In genomic region chr7:30564970-30565571, GRCm38 (mm10) we compare ENCODE assay signal across 11 mouse cellular contexts. TPM values are rescaled to one million over a fixed set of nuclear protein-coding genes. Genes with fewer than 3 reads are reported as not detected.
DNase-seq lines count a peak whose midpoint lies in the region; ATAC-seq and TF ChIP-seq lines count a peak whose summit lies in the region.
"Had no signal": no experiment of that assay in that cellular context is flagged by ENCODE, and none has a peak within 500 bp of the region (broad histone marks: within the 10 kb centered on the region; RNA-seq: fewer than 3 reads in every experiment).

Gene Igflr1, plus strand, starts transcription at chr7:30565427.

- TF ChIP-seq CTCF in testis, adult 2 months (IDR thresholded peaks at IDR 0.05; ENCODE audit: control insufficient read depth, insufficient read depth, insufficient replicate concordance, low read depth, low read length) = no peak

- H3K27me3 ChIP-seq in heart, embryonic 12.5 days (replicated peaks) = no peaks in the 10 kb centered on the region
- no peaks in the 10 kb centered on the region for H3K27me3 ChIP-seq in testis, adult 2 months (ENCODE audit: control insufficient read depth, insufficient read depth, low read length)
- no peaks in the 10 kb centered on the region for H3K27me3 ChIP-seq in limb, embryonic 12.5 days

- H3K27ac ChIP-seq in heart, embryonic 12.5 days (ENCODE audit: poor library complexity, severe bottlenecking) = no peak within 1 kb of the TSS
- H3K27ac ChIP-seq in testis, adult 2 months (ENCODE audit: control insufficient read depth, insufficient read depth, low read depth, low read length) = no peak within 1 kb of the TSS; the same call in 1 of the 2 replicates
- H3K27ac ChIP-seq in limb, embryonic 12.5 days = no peak within 1 kb of the TSS

- ATAC-seq in heart, embryonic 12.5 days (ENCODE audit: insufficient number of reproducible peaks, low FRiP score) = no peak
- no peak for ATAC-seq in limb, embryonic 12.5 days (ENCODE audit: insufficient number of reproducible peaks, insufficient read depth, low FRiP score, low TSS enrichment, low read depth)

- peaks cover 53% of the 10 kb centered on the region for H3K36me3 ChIP-seq in heart, embryonic 12.5 days
- H3K36me3 ChIP-seq in testis, adult 2 months (ENCODE audit: control insufficient read depth, insufficient read depth, low read length) = peaks cover 3% of the 10 kb centered on the region
- peaks cover 50% of the 10 kb centered on the region for H3K36me3 ChIP-seq in limb, embryonic 12.5 days

- no peak for TF ChIP-seq POLR2A in testis, adult 2 months (IDR thresholded peaks at IDR 0.05; ENCODE audit: control insufficient read depth, low read depth, low read length)

- 91% methylated on average over 12 of the region's 12 CpGs for WGBS in heart, embryonic 12.5 days
- WGBS in limb, embryonic 12.5 days = 94% methylated on average over 12 of the region's 12 CpGs

- peak within 1 kb of the TSS; percentile 68; the same call in 1 of the 2 replicates for H3K4me3 ChIP-seq in heart, embryonic 12.5 days
- peak within 1 kb of the TSS; percentile 92 for H3K4me3 ChIP-seq in testis, adult 2 months (ENCODE audit: control insufficient read depth, low read depth, low read length)
- H3K4me3 ChIP-seq in limb, embryonic 12.5 days (replicated peaks) = peak within 1 kb of the TSS; percentile 75

- H3K9me3 ChIP-seq in heart, embryonic 12.5 days (replicated peaks) = no peaks in the 10 kb centered on the region
- no peaks in the 10 kb centered on the region for H3K9me3 ChIP-seq in limb, embryonic 12.5 days

- intact Hi-C loops in heart, postnatal 14 days (cut with DNase I) = loop anchor here (1.0 to 2.0 kb wide), 2 partner anchors 18 to 23 kb away; partner anchors contain the start of gene Kmt2b

- DNase-seq in heart, postnatal 14 days = no peak
- no peak for DNase-seq in testis, postnatal 10 days (ENCODE audit: low spot score)
- DNase-seq in testis, postnatal 14 days (ENCODE audit: low spot score) = peak; percentile 15
- DNase-seq in lung, postnatal 14 days = no peak
- no peak for DNase-seq in Muller cell, postnatal 12 days (ENCODE audit: inconsistent ontology term)
- DNase-seq: left cerebral cortex, postnatal 4 days; spleen, adult 18-20 months had no signal

- no peak within 1 kb of the TSS for H3K4me2 ChIP-seq in heart, embryonic 12.5 days
- peak within 1 kb of the TSS; percentile 59 for H3K4me2 ChIP-seq in limb, embryonic 12.5 days

- peaks cover 8% of the 10 kb centered on the region for H3K4me1 ChIP-seq in heart, embryonic 12.5 days (replicated peaks)
- peaks cover 5% of the 10 kb centered on the region for H3K4me1 ChIP-seq in testis, adult 2 months (ENCODE audit: control insufficient read depth, insufficient read depth, low read length)
- peaks cover 15% of the 10 kb centered on the region for H3K4me1 ChIP-seq in limb, embryonic 12.5 days (replicated peaks)

- H3K9ac ChIP-seq in heart, embryonic 12.5 days = no peak within 1 kb of the TSS
- H3K9ac ChIP-seq in limb, embryonic 12.5 days (replicated peaks) = peak within 1 kb of the TSS; percentile 77; the same call in 1 of the 2 replicates

RNA-seq across cellular contexts. Expression of gene Igflr1, which starts in this region (rescaled TPM):
- polyA plus RNA-seq in heart, embryonic 12.5 days (2016; fragmentation: Nextera tagmentation; extraction: Ambion mirVana) = 2.7 and 3.7 TPM in 2 replicates
- total RNA-seq in heart, postnatal 14 days (2021) = 1 to 10 TPM; 1.9 to 2.5 TPM
- polyA plus RNA-seq in testis, adult 2 months (2012; rRNA removed) = 0.80 and 1.0 TPM in 2 replicates
- 3.2 and 4.1 TPM in 2 replicates for polyA plus RNA-seq in limb, embryonic 12.5 days (2016; fragmentation: Nextera tagmentation; extraction: Ambion mirVana)
- total RNA-seq: hematopoietic stem cell, adult 5-6 weeks had no signal
